Mouse (Mus musculus): Measurements from ENCODE around the gene Myoz1. TPM values are rescaled to one million over a fixed set of nuclear protein-coding genes. Genes with fewer than 3 reads are reported as not detected.
A peak's percentile ranks its signal among the peaks of the same experiment; 100 is the strongest.
"Not testable (repeated sequence)": the region's sequence is repeated elsewhere in the genome, so short reads cannot be mapped to it uniquely, and the experiment has no call there.

Gene Myoz1
- total RNA-seq, 1 experiment from 2014 or later: not detected

DNA sequence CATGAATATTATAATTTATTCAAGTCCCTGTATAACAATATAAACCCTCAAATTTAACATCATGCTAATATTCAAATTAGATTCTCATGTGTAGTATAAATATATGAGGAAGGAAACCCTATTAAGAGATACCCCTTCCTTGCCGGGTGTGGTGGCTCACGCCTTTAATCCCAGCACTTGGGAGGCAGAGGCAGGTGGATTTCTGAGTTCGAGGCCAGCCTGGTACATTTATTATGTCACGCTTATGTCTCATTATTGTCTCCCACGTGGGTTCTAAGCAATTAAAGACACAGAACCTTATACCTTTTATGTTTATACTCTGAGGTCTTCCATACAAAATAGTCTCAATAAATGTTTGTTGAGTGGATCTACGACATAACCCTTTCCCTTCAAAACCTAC lies 17.6 kb downstream of the Myoz1 start:
- DNase-seq: no peak

DNA sequence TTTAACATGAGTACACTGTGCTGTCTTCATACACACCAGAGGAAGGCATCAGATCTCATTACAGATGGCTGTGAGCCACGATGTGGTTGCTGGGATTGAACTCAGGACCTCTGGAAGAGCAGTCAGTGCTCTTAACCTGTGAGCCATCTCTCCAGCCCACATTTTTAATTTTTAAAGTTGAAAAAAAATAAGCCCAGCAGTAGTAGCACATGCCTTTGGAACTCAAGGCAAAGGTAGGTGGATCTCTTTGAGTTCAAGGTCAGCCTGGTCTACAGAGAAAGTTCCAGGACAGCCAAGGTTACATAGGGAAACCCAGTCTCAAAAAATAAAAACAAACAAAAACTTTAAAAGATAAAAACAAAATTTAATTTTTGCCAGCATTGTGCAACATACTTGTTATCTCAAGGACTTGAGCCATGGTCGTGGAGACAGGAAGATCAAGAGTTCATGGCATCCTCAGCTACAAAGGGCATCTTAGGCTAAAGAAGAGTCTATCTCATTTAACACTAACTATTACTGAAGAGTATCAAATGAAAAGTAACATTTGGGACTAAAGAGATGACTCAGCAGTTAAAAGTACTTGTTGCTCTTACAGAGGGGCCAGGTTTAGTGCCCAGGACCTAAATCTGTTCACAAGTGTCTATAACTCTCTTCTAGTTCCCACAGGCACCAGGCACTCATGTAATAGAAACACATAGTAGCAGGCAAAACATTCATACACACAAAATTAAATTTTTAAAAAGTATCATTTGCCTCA lies 18.3 kb downstream of the Myoz1 start:
- no peak for DNase-seq

DNA sequence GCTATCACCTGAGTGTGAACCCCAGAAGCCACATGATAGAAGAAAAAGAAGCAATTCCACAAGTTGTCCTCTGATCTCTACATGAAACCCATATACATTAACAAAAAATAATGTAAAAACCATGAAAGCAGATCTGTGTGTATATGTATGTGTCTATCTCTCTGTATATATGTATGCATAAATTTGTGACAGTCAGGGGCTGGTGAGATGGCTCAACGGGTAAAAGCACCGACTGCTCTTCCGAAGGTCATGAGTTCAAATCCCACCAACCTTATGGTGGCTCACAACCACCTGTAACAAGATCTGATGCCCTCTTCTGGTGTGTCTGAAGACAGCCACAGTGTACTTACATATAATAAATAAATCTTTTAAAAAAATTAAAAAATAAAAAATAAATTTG lies 19.4 kb downstream of the Myoz1 start:
- DNase-seq: not testable (repeated sequence)

DNA sequence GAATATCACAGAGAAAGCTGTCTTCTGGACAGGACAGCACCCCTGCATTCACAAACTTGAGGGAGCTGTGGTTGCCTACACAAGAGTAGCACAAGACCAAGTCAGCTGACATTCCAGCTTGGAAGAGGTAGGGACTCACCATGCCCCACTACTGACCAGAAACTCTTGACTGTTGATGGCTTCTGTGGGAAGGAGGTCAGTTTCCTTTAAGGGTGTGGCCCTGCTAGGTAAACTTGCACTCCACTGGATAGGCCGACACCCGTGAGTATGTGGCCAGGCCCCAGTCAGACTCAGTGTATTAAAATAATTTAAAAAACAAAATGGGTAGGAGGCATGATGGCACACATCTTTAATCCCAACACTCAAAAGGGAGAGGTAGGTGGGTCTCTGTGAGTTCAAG lies 20.8 kb downstream of the Myoz1 start:
- no peak for DNase-seq

DNA sequence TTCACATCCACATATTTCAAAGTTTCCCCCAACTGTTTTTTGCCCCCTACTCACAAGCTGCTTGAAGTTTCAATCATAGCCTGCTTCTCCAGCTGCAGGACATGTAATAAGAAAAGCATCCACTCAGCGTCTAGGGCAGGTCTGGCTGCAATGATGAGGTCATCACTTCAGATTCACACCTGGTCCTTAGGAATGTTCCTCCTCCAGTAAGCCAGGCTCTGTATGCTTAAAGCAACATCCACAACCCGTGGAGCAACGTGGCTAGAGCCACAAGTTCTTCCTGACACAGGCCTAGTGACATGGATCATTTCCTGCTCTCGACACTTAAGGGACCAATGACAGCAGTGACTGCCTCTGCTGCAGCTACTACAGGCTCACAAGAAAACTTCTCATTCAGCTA lies 25.1 kb downstream of the Myoz1 start:
- DNase-seq: no peak

DNA sequence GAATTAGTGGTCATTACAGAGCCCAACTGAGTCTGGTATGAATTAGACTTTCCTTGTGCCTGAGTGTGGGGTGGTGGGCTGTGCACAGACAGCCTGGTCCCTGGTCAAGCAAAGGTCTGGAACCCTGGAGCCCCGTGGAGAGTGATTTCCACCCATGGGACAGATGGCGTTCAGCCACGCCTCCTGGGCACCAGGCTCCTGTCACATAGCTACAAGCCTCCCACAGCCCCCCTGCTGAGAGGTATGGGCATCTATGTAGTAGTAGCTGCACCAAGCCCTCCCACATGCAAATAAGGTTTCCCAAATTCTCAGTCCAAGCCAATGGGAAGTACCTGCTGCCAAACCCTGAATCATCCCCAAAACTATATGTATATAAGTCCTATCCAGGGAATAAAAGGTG lies 29.4 kb downstream of the Myoz1 start:
- DNase-seq: no peak

DNA sequence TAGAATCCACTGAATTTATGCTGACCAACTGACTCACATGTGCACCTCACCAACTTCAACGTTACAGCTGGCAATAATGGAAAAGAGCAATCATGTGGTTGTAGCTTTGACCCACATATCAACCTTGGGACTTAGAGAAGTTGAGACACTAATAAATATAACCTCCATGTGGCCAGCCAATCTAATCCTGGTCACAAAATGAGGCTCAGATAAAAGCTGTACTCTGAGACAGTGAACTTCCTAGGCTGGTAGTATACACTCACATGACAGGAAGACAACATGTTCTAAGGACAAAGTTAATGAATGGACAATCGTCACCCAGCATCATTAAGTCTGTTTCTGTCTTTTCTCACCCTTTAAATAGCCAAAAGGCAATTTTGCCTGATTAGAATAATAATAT lies 29.9 kb downstream of the Myoz1 start:
- no peak for DNase-seq

DNA sequence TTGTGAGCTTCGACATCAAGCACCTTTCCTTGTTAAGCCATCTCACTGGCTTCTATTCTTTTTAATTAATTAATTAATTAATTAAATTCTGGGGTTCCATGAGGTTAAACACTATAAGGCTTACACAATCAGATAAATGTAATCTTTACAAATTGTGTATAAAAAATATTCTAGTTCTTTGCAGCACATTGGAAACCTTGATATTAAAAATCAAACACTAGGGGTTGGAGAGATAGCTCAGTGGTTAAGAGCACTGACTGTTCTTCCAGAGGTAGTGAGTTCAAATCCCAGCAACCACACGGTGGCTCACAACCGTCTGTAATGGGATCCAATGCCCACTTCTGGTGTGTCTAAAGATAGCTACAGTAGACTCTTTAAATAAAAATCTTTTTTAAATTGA lies 33.4 kb downstream of the Myoz1 start:
- no peak for DNase-seq

DNA sequence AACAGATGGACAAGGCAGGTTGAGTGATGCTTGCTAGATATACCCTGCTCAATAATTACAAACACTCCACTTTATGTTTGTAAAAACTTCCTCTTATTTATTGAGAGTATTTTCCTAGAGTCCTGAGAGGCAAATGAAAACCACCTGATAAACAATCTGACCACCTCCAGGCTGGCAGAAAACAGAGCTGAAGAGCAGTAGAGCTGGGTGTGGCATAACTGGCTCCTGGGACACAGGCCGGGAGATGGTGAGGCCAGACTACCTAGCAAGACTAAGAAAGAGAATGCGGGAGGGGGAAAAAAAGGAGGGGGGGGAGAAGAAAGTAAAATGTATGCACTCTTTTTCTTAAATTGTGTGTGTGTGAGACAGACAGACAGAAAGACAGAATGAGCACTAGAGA lies 33.9 kb downstream of the Myoz1 start:
- no peak for DNase-seq

DNA sequence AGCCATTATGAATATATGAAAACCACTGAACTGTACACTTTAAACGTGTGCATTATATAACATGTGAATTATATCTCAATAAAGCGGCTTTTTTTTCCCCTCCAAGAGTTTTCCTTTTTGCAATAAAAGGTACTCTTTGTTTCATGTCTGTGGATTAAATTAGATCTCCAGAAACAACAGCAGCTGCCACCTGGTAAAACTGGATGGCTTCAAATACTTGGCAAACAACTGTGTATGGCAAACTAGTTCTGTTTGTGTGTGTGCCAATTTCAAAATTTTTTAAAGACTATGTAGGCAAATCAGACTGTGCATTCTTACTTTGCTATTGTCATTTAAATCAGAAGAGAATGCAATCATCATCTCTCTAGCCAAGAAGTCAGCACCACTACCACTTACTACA lies 34.4 kb downstream of the Myoz1 start:
- DNase-seq: no peak

DNA sequence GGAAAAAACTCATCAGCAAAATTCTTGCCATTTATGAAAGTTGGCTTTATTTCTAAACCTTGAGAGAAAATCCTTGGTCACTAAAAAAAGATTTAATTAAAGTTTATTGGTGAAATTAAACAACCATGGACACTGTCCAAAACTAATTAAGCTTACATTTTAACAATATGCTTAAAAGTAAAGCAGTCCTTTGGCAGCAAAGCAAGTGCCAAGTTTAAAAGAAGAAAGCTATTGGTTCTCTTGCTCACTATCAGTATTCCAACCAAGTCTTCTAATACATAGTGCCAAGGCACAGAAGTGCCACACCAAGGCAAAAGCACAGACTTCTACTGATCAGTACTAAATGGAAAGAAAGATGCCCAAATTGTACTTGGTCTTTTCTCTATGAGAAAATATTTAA lies 37.2 kb downstream of the Myoz1 start:
- no peak for DNase-seq

DNA sequence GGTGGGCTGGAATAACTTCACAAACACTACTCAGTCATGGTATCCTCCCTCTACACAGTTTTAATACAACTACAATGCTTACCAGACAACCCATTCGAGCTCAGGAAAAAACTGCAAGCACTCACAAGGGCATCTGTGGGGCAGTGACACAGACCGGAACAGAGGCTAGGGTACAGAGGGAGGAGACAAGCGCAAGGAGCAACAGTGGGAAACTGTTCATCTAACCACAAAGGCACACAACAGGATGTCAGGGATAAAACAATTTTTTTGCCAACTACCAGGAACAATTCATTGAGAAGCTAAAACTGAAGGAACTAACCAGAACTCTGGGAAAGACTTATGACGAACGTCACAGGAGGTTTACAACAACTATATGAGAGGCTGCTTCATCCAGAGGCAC lies 38.1 kb downstream of the Myoz1 start:
- DNase-seq: peak; percentile 45

DNA sequence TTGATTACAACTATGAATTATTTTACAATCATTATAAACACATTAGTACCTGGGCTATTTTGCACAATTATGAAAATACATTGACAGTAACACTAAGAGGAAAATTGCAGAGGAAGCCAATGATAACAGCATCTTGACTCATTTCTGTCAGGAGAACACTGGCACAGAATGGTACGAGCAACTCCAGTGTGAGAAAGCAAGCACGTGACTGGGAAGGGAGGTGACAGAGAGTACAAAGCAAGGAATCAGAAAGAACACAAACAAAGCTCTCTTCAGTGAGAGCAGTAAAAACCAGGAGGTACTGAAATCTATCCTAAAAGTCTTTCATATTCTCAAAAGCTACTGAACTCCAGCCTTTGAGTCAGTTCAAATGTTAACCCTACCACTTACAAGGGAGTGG lies 39.9 kb downstream of the Myoz1 start:
- DNase-seq: peak; percentile 40

DNA sequence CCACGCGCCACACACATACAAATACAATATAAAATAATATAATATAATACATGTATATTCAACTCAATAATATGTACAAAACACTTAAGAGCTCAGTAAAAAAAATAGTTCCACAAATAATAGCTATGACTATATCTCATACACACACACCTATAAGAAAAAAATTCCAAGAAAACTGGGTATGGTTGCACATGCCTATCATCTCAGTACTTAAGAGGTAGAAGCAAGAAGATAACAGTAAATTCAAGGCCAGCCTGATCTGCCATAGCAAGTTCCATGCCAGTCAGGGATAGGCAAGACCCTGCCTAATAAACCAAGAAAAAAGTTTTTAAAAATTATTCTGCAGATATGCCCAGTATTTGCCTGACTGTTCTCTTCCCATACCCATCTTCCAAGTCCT lies 41.3 kb downstream of the Myoz1 start:
- DNase-seq: no peak

DNA sequence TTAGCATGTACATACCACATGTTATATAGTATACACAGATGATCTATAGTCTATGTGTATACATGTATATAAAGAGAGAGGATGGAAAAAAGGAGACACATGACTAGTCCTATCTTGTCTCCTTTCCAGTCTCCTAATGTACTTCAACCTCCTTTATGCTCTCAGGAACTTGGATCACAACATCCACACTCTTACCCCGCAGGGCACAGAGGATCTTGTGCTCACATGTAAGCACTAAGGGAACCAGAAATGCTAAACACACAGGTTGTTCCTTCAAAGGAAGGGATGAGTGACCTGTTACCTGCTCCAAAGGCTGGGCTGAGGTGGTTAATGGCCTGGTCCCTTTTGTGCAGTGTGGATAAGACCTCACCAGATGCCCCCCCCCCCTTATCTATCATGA lies 43.5 kb downstream of the Myoz1 start:
- DNase-seq: no peak

DNA sequence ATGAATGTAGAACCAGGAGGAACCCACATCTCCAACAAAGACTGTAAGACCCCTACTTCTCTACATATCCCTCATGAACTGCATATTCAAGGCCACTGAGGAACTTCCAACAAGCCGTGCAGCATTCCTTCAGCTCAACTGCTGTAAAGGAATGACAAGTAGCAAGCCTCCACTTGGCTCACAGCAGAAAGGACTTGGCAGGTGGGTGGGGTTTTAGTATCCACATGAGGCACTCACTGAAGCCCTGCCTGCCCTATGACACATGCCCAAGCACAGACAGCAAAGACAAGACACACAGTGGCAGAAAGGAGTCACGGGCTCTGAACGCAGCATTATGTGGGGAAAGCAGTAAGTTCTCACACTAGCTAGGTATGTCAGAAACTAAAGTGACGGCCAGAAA lies 46.2 kb downstream of the Myoz1 start:
- peak; percentile 77 for DNase-seq

DNA sequence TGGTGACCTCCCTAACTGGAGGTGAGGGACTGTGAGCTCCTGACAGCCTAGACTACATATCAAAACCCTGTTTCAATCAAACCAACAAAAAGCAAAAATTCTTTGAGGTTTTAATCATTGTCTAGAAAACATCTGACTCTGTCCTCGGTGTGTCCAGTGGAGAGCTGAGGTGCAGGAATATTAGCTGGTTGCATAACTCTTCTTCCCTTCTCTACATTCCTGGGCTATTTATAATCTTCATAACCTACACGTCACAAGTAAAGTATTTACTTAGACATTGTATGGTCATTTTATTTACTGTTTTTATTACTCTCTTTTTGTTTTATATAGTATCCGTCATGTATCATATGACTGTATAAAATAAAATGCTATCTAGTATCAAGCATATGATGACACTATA lies 46.8 kb downstream of the Myoz1 start:
- DNase-seq: no peak

DNA sequence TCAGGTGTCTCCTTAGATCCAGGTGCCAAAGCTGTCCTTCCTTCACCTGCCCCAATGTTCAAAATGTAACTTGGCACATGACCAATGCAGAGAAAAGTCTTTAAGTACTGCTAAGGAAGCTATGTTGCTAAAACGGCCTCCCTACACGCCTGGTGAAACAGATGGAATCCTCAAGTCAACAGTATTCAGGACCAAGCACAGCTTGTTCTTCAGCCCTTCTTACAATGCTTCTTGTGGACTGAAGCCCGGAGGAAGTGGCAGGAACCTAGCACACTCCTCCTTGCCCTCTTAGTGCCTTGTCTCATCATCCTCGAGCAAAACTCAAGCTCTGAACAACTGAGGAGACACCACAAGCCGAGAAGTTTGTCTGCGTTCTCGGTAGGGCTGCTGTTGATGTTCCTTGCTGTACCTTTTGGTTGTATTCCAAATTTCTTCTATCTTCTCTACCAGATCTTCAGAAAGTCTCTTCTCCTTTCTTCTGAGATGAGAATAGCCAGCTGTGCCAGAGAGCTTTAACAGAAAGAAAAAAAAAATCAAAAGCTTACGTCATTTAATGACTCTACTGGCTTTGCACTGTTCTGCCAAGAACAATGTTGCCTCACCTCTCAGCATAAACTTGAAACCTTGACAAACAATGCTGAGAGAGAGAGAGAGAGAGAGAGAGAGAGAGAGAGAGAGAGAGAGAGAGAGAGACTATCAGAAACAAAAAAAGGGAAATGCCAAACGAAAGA lies 48.8 kb downstream of the Myoz1 start:
- peak; percentile 29 for DNase-seq

DNA sequence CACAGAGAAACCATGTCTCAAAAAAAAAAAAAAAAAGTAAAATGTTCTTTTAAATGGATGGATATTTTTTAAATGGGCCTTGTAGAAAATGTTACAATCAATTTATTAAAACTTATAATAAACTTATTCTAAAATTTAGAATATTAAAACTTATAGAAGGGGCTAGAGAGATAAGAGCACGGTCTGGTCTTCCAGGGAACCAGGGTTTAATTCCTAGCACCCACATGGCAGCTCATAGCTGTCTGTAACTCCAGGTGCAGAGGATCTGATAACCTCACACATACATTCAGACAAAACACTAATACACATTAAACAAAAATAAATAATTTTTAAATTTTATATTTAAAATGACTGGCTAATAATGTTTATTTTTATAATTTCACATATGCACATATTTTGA lies 55.1 kb downstream of the Myoz1 start:
- no peak for DNase-seq

DNA sequence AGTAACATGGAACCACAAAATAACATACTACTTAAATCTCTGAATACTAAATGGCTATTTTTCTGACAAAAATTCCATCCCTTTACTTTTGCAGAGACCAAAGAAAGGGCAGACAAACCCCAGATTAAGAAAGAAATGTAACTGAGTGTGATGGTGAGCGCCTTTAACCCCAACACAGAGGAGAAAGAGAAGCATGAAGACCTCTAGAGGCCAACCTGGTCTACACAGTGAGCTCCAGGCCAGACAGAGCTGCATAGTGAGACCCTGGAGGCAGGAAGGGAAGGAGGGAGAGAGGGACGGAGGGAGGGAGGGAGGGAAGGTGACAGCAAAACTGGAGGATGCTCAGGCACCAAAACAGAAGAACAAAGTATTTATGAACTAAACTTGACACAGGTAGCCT lies 56.1 kb downstream of the Myoz1 start:
- no peak for DNase-seq

DNA sequence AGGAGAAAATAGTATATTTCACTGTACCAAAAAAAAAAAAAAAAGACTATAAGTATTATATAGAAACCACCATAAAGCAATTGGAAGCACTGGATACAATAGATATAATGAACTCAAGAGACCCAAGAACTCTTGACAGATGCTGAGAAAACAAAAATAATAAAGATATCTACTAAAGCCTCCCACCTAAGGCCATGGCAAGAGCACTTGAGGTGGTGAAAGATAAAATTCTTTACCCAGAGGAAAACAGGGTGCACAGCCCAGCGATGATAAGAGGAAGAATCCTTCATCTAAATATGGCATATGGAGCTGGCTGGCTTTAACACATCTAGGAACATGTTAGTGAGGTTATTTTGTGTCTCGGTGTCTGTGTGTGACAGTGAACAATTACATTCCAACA lies 56.8 kb downstream of the Myoz1 start:
- no peak for DNase-seq
